Mouse (Mus musculus) liver, embryonic 14 days (tissue): ENCODE results near the gene Nudt16. TPM values are rescaled to one million over a fixed set of nuclear protein-coding genes. Genes with fewer than 3 reads are reported as not detected.

Experiments used
- polyA plus RNA-seq: library from polyadenylated mRNA; depleted of rRNA; stranded (reverse); fragments of >200 nt; gene quantifications from 2 replicates; pipeline ENCODE4 v1.2.3, GENCODE M21; 2012; rRNA removed

Nudt16 gene
- 2.6 and 3.0 TPM in 2 replicates for polyA plus RNA-seq

DNA sequence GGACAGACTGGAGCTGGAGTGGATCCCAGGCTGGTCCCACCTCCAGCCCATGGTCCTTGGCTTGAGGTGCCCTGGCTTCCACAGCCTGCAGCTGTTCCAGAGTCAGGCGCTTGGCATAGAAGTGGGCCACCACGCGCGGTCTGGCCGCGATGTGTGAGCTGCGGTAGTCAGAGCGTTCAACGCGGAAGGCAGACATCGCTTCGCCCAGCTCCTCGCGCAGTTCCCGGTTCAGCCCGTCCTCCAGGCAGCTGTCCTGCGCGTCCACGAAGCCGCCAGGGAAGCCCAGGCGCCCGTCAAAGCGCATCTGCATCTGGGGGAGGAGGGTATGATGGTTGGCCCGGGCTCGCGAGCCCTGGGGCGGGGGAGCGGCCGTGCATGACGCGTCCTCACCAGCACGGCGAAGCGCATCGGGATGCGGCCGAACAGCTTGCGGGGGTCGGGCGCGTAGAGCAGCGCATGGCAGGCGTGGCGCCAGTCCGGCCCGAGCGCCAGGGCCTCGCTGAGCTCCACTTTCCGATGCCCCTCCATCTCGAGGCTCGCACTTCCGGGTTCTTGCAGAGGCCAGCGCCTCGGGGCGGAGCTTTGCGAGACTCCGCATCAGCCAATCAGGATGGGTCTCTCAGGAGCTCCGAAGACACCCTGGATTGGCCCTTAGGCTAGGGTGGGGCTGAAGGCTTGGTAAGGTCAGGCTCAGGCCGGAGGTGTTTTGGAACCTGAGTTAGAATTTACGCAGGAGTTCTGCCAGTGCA lies at the start of gene Nudt16:
Gene Nudt16 (minus strand): TSS at position 572 of the 749 bp plus-strand sequence.

DNA sequence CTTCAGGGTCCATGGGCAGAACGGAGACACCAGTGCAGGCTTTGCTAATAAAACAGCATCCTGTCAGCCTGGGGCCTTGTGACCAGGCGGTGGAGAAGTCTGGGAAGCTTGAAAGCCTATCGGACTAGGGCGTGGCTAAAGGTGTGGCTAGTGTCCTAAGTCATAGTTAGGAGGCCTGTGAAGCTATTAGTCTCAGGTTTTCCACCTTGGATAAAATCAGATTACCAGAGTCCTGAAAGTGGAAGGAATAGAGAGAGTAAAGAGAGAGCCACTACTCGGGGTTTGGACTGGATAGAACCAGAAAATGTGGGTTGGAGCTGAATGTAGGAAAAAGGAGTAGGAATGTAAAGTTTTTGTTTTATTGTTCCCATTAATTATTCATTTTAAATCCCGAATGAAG lies 13.4 kb upstream of the Nudt16 start, which contains the start of gene 1700080E11Rik:
Gene 1700080E11Rik (minus strand): TSS at position 101 of the 400 bp plus-strand sequence.

Other genes with a start within 250 kb of the Nudt16 start
- 26.3 and 27.9 TPM in 2 replicates for gene Mrpl3, start 78.6 kb downstream of the Nudt16 start, polyA plus RNA-seq
- not detected in 2 replicates for gene 1700080E11Rik, start 13.3 kb upstream of the Nudt16 start, polyA plus RNA-seq